Mouse (Mus musculus) embryonic fibroblast, embryonic 13.5 days (primary cell): ENCODE data around the gene Polr2b.

ENCODE experiments used
- CTCF ChIP-seq: IDR thresholded peaks from 2 replicates; pipeline ENCODE4 v1.5.1; 2011; ENCODE audit warnings: mild to moderate bottlenecking, control low read depth, low read length, moderate library complexity, borderline replicate concordance; ENCODE audit not compliant: insufficient read depth
- POLR2A ChIP-seq: IDR thresholded peaks from 2 replicates; pipeline ENCODE4 v1.6.1; 2011; ENCODE audit warnings: low read depth, mild to moderate bottlenecking, control low read depth, low read length, moderate library complexity

DNA sequence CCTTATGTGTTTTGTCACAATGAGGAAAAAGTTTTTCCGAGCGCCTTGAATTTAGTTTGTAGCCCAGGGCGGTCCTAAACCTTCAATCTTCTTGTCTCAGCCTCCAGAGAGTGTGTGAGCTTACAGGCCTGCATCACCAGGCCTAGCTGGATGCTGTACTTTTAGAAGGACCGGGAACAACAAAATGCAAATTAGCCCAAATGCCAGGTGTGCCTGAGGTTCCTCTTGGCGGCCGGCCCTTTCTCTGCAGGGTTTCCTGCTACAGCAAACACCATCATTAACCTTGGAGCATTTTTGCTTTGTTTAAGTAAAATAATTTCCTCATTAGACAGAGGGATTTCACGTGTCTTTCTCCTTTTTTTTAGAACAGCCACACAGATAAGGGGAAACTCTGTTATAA is 58.2 kb downstream of the Polr2b start:
- TF ChIP-seq POLR2A (no peak), CTCF (no peak)
